Mouse (Mus musculus): ENCODE data around the gene Car4. TPM values are rescaled to one million over a fixed set of nuclear protein-coding genes. Genes with fewer than 3 reads are reported as not detected.

Gene Car4
- polyA plus RNA-seq, 1 experiment from 2014 or later: 16.8 TPM

DNA sequence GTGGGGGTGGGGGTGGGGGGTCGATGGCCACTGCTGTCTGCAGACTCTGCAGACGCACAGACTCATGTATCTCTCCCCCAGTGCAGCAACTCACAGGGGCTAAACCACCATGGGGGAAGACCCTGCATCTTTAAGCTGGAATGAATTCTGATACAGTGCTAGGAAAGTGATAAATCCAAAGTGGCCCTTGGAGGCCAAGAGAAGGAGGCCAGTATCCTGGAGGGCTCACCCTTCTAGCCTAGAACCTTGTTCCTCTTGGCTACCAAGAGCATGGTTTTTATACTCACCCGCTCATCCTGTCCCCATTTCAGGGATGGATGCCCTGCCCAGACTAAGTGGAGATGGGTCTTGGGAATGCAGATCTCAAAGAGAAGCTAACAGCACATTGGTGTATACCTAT lies 2.7 kb downstream of the Car4 start:
- no peaks in the 10 kb centered on the region for H3K36me3 ChIP-seq
- H3K27ac ChIP-seq (replicated peaks): peak overlapping the region; percentile 79
- 27% methylated on average over 3 of the region's 3 CpGs for WGBS
- H3K4me1 ChIP-seq: peaks cover 51% of the 10 kb centered on the region
- peak overlapping the region; percentile 29 for H3K4me3 ChIP-seq
- no peak for DNase-seq (ENCODE audit: low spot score)
- H3K9me3 ChIP-seq (replicated peaks): no peaks in the 10 kb centered on the region
- peaks cover 49% of the 10 kb centered on the region for H3K27me3 ChIP-seq (ENCODE audit: low read depth, poor library complexity, severe bottlenecking)

DNA sequence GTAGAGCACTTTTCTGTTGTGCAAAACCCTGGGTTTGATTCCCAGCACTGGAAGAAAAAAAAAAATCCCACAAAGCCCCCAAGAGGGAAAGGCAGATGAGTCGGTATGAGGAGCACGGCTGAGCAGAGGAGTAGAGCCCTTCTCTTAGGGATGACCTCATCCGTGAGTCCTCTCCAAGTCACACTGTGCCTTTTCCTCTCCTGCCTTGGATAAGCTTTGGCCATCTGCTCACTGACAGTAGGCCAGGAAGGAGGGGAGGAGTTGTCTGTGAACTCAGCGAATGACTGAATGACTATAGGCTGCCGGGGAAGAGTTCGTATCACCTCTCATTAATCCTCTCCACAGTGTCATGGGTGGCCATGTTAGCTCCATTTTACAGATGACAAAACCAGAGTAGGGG lies 3.2 kb downstream of the Car4 start:
- Histone ChIP-seq H3K27ac (replicated peaks) (peak overlapping the region; percentile 79; the same call in 1 of the 2 replicates), H3K27me3 (ENCODE audit: low read depth, poor library complexity, severe bottlenecking) (peaks cover 48% of the 10 kb centered on the region), H3K4me3 (no peak overlapping the region), H3K9me3 (replicated peaks) (no peaks in the 10 kb centered on the region), H3K4me1 (peaks cover 50% of the 10 kb centered on the region), H3K36me3 (no peaks in the 10 kb centered on the region)
- 62% methylated on average over 6 of the region's 6 CpGs for WGBS
- DNase-seq (ENCODE audit: low spot score): no peak

DNA sequence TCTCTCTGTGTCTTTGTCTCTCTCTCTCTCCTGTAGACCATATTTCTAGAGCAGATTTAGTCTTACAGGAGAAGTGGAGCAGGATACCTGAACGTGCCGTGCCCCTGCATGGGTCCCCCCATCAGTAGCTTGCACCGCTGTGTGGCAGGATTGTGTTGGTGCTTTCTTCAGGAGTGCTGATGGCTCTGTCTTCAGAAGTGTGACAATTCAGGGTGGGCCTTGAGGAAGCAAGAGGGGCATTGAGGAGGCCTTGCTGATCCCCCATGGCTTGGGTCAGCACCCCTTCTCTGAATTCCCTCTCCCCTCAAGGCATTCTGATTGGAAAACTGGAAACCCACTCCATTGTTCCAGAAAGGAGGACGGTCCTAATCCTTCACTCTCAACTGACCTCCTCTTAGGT lies 4.0 kb downstream of the Car4 start:
- Histone ChIP-seq H3K27ac (replicated peaks) (no peak overlapping the region), H3K9me3 (replicated peaks) (no peaks in the 10 kb centered on the region), H3K4me1 (peaks cover 50% of the 10 kb centered on the region), H3K27me3 (ENCODE audit: low read depth, poor library complexity, severe bottlenecking) (peaks cover 40% of the 10 kb centered on the region), H3K4me3 (no peak overlapping the region), H3K36me3 (no peaks in the 10 kb centered on the region)
- WGBS: 81% methylated on average over 4 of the region's 4 CpGs
- DNase-seq (ENCODE audit: low spot score): no peak

DNA sequence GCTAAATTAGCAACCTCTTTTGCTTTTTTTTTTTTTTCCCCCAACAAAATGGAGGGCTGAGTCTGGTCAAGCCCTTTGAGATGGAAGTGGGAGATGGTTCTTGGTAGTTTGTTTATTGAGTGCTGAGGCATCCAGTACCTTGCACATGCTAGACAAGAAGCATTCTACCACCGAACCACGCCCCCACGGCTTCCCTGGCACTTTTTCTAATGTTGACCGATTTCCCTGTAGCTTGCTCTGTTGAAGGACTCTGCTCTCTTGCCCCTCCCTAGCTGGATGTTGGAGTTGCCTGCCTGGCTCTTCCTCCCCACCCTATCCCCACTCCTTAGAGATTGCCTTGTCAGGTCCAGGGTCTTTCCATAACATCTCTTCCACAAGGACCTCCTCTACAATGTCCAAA lies 5.0 kb downstream of the Car4 start:
- Histone ChIP-seq H3K4me3 (no peak overlapping the region), H3K27me3 (ENCODE audit: low read depth, poor library complexity, severe bottlenecking) (peaks cover 30% of the 10 kb centered on the region), H3K36me3 (no peaks in the 10 kb centered on the region), H3K27ac (replicated peaks) (no peak overlapping the region), H3K9me3 (replicated peaks) (no peaks in the 10 kb centered on the region), H3K4me1 (peaks cover 50% of the 10 kb centered on the region)
- WGBS: 92% methylated on average over 4 of the region's 4 CpGs
- DNase-seq (ENCODE audit: low spot score): no peak

DNA sequence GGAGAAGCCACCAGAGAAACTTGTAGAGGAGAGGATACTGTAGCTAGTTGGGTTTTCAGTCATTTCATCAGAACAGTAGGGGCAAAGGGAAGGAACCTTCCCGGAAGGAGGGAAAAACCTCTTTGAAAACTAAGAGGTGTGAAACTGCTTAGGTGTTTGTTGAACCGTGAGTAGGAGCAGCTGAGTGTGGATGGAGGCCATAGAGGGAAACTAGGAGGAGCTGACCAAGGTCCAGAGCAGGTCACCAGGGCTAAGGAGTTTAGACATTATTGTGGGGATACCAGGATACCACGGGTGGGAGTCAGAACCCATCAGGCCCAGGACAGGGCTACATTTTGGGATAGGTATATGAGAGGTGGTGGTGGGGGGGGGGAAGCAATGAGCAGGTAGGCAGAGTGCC lies 6.0 kb downstream of the Car4 start:
- no peak overlapping the region for H3K27ac ChIP-seq (replicated peaks)
- no peaks in the 10 kb centered on the region for H3K36me3 ChIP-seq
- H3K4me3 ChIP-seq: no peak overlapping the region
- DNase-seq (ENCODE audit: low spot score): no peak
- no peaks in the 10 kb centered on the region for H3K9me3 ChIP-seq (replicated peaks)
- H3K27me3 ChIP-seq (ENCODE audit: low read depth, poor library complexity, severe bottlenecking): peaks cover 20% of the 10 kb centered on the region
- H3K4me1 ChIP-seq: peaks cover 50% of the 10 kb centered on the region
- 87% methylated on average over 3 of the region's 3 CpGs for WGBS

DNA sequence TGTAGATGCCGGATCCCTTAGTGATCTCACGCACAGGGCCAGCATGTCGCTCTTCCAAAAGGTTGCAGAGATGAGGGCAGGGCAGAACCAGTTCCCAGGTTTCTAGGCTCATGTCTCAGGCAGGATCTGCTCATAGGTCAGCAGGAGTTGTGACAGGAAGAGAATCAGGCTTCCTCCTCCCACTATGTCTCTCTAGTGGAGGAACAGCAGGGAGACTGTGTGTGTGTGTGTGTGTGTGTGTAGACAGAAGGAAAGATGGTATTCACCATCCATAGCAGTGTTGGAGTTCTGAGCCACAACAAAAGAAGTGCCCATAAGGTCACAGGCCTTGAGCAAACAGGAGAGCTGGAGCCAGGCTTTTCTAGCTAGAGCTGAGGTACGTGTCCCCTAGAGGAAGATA lies 9.1 kb downstream of the Car4 start:
- peak overlapping the region; percentile 86 for H3K27ac ChIP-seq (replicated peaks)
- no peak for DNase-seq (ENCODE audit: low spot score)
- peaks cover 47% of the 10 kb centered on the region for H3K4me1 ChIP-seq
- H3K4me3 ChIP-seq: no peak overlapping the region
- WGBS: 53% methylated on average over 4 of the region's 4 CpGs
- no peaks in the 10 kb centered on the region; the same call in 1 of the 2 replicates for H3K27me3 ChIP-seq (ENCODE audit: low read depth, poor library complexity, severe bottlenecking)
- no peaks in the 10 kb centered on the region for H3K9me3 ChIP-seq (replicated peaks)
- no peaks in the 10 kb centered on the region for H3K36me3 ChIP-seq

DNA sequence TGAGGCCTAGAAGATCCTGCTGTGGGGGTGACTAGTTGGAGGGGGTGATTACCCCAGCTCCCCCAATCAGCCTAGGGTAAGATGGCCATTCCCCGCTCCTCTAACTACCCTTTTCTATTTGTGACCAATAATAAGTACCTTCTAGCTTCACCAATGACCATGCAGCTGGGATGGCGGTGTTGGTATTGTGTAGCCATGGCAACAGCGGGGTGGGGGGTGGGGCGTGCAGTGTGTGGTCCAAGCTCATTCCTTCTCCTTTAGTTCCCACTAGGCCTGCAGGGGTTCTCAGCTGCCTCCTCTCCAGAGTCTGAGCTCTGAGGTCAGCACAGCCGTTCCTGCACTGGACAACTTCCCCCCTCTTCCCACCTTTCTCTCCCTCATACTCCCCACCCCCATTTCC lies 9.5 kb downstream of the Car4 start:
- Histone ChIP-seq H3K36me3 (no peaks in the 10 kb centered on the region), H3K4me3 (peak overlapping the region; percentile 26), H3K4me1 (peaks cover 50% of the 10 kb centered on the region), H3K27me3 (ENCODE audit: low read depth, poor library complexity, severe bottlenecking) (no peaks in the 10 kb centered on the region), H3K9me3 (replicated peaks) (no peaks in the 10 kb centered on the region), H3K27ac (replicated peaks) (peak overlapping the region; percentile 86)
- peak; percentile 82 for DNase-seq (ENCODE audit: low spot score)
- WGBS: 14% methylated on average over 5 of the region's 5 CpGs

DNA sequence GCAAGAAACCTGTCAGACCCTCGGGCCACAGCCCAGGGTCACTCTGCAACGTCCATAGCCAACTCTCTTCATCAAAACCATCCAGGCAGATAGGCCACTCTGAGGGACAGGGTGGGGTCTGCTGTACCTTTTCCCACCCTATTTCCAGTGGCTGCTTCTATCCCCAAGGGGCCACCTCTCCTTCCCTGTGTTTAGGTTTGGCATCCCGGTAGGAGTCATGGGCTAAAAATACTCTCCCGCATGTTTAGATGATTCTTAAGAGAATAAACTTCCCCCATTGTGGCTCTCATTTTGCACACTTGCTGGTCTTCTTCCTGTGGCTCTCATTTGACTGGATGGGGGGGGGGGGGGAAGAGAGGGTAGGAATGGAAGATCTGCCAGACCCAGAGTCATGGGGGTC lies 10.7 kb downstream of the Car4 start:
- H3K36me3 ChIP-seq: no peaks in the 10 kb centered on the region
- peaks cover 51% of the 10 kb centered on the region for H3K4me1 ChIP-seq
- 77% methylated on average over 4 of the region's 4 CpGs for WGBS
- no peaks in the 10 kb centered on the region for H3K9me3 ChIP-seq (replicated peaks)
- peak overlapping the region; percentile 86 for H3K27ac ChIP-seq (replicated peaks)
- H3K27me3 ChIP-seq (ENCODE audit: low read depth, poor library complexity, severe bottlenecking): no peaks in the 10 kb centered on the region
- H3K4me3 ChIP-seq: no peak overlapping the region
- no peak for DNase-seq (ENCODE audit: low spot score)

DNA sequence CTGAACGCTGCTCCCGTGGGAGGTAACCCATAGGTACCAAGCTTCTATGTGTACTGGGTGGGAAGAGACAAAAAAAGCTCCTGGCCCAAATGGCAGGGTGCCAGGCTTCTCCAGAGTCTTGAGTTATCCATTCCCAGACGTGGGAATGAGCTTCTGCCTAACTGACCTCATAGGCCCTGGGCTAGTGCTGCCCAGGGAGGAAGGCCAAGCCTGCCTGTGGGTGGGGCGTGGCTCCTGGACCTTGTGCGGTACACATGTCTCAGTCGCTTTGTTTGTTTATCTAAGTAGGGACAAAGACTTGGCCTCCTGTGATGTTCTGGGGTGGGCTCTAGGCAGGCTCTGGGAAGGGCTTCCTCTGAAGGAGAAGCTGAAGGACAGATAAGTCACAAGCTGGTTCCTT lies 11.2 kb downstream of the Car4 start:
- peaks cover 54% of the 10 kb centered on the region for H3K4me1 ChIP-seq
- no peak overlapping the region for H3K4me3 ChIP-seq
- H3K9me3 ChIP-seq (replicated peaks): no peaks in the 10 kb centered on the region
- no peak for DNase-seq (ENCODE audit: low spot score)
- 61% methylated on average over 6 of the region's 6 CpGs for WGBS
- H3K27me3 ChIP-seq (ENCODE audit: low read depth, poor library complexity, severe bottlenecking): no peaks in the 10 kb centered on the region
- no peaks in the 10 kb centered on the region for H3K36me3 ChIP-seq
- H3K27ac ChIP-seq (replicated peaks): peak overlapping the region; percentile 64

DNA sequence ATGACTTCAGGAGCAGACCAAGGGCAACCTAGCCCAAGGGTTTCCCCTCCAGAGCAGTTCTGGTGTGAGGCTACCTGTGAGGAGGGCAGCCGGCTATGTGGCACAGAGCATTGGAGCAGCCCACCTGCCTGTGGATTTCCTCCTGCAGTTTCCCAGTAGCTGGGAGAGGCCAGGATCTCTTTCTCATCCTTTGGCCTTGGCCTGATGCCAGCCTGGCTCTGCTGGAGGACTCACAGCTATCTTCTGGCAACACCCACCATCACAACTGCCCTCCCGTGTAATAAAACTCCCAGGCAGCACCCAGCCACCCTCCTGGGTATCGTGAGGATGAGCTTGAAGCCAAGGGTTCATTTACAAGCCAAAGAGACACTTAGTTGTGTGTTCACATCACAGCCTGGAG lies 14.5 kb downstream of the Car4 start:
- H3K4me1 ChIP-seq: peaks cover 49% of the 10 kb centered on the region
- 70% methylated on average over 3 of the region's 3 CpGs for WGBS
- no peak for DNase-seq (ENCODE audit: low spot score)
- H3K27ac ChIP-seq (replicated peaks): 0 out of 2 replicates have a peak overlapping the region, but pooled peaks have one; percentile 33
- no peaks in the 10 kb centered on the region for H3K36me3 ChIP-seq
- H3K9me3 ChIP-seq (replicated peaks): no peaks in the 10 kb centered on the region
- no peaks in the 10 kb centered on the region for H3K27me3 ChIP-seq (ENCODE audit: low read depth, poor library complexity, severe bottlenecking)
- no peak overlapping the region for H3K4me3 ChIP-seq

DNA sequence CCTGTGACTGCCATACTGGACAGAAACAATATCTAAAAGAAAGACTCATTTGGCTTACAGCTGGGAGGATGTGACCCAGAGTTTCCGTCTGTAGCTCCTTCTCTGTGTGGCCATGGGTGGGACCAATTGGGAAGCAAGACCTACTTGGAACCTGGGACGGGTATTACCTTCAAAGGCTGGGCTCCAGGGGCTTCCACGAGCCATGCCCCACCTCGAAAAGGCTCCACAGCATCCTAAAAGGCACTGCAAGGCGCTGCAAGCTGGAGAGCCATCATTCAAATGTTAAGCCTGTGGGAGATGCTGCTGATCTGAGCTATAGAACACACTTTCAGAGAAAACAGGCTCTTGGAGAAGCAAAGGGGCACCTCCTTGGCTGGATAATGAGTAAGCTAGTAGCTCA lies 16.1 kb downstream of the Car4 start:
- H3K4me3 ChIP-seq: no peak overlapping the region
- no peaks in the 10 kb centered on the region for H3K27me3 ChIP-seq (ENCODE audit: low read depth, poor library complexity, severe bottlenecking)
- no peaks in the 10 kb centered on the region for H3K9me3 ChIP-seq (replicated peaks)
- H3K4me1 ChIP-seq: peaks cover 33% of the 10 kb centered on the region
- H3K36me3 ChIP-seq: no peaks in the 10 kb centered on the region
- 69% methylated on average over 5 of the region's 5 CpGs for WGBS
- H3K27ac ChIP-seq (replicated peaks): peak overlapping the region; percentile 52
- DNase-seq (ENCODE audit: low spot score): no peak

DNA sequence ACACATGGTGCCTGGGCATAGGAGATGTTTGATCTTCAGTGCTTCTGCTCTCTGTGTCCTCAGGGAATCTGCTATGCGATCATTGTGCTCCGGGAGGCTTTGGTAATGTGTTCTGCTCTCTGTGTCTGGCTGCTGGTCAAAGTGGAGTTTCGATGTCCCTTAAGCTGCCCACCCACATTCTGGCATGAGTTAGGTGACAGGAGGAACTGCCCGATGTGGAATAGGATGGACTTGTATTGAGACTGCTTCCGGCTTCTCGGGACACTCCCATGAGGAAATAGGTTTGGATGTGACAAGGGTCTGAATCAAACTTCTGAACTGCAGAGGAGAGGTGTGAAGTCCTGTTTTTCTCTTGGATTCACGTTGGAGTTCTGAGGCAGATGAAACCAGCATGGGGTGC lies 17.0 kb downstream of the Car4 start:
- H3K4me3 ChIP-seq: no peak overlapping the region
- WGBS: 70% methylated on average over 7 of the region's 7 CpGs

DNA sequence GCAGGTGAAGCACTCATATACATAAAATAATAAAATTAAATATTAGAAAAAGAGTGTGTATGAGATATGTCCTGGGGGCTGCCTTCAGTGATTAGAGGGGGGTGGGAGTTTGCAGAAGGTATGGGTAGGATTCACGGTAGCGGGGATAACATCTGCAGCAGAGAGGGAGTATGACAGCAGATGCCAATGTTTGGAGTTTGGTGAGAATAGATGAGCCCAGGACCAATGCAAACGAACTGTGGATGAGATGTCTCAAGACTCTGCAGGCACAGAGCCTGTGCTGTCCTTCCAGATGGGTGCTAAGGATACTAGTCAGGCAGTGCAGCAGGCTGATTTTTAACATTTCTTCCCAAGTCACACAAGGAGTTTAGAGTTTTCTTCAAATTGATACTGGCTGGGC lies 19.1 kb downstream of the Car4 start:
- H3K4me3 ChIP-seq: no peak overlapping the region
- H3K9me3 ChIP-seq (replicated peaks): no peaks in the 10 kb centered on the region
- DNase-seq (ENCODE audit: low spot score): no peak
- H3K27ac ChIP-seq (replicated peaks): no peak overlapping the region
- peaks cover 15% of the 10 kb centered on the region for H3K4me1 ChIP-seq
- no peaks in the 10 kb centered on the region for H3K27me3 ChIP-seq (ENCODE audit: low read depth, poor library complexity, severe bottlenecking)
- 89% methylated on average over 3 of the region's 3 CpGs for WGBS
- no peaks in the 10 kb centered on the region for H3K36me3 ChIP-seq

More for the DNA sequence above, 17.0 kb downstream of the Car4 start:
- peaks cover 24% of the 10 kb centered on the region for H3K4me1 ChIP-seq
- H3K9me3 ChIP-seq (replicated peaks): no peaks in the 10 kb centered on the region
- no peak for DNase-seq (ENCODE audit: low spot score)
- no peaks in the 10 kb centered on the region for H3K27me3 ChIP-seq (ENCODE audit: low read depth, poor library complexity, severe bottlenecking)
- no peaks in the 10 kb centered on the region for H3K36me3 ChIP-seq
- H3K27ac ChIP-seq (replicated peaks): no peak overlapping the region

DNA sequence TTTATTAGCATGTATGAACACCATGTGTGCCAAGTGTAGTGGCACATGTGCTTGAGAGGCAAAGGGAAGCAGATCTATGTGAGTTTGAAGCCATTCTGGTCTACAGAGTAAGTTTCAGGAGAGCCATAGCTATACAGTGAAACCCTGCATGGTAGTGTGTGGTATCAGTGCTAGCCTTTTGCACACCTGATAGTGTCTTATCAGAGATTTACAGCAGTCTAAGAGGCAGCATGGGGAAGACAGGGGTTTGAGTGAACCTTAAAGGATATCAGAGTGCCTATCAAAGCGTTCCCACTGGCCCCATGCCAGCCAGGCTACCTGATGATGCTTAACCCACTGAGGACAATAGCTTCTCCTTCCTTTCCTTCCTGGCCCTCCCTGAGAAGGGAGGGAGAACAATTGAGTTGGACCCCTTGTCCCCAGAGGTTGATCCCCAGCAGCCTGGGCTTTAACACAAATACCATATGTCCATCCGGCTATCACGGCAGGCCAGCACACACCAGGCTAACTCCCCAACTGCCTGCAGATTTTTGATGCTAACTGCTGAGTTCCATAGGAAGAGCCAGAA lies 19.9 kb downstream of the Car4 start:
- Histone ChIP-seq H3K27me3 (ENCODE audit: low read depth, poor library complexity, severe bottlenecking) (no peaks in the 10 kb centered on the region), H3K27ac (replicated peaks) (no peak overlapping the region), H3K4me1 (peaks cover 11% of the 10 kb centered on the region), H3K4me3 (no peak overlapping the region), H3K9me3 (replicated peaks) (no peaks in the 10 kb centered on the region), H3K36me3 (no peaks in the 10 kb centered on the region)
- 86% methylated on average over 3 of the region's 3 CpGs for WGBS
- no peak for DNase-seq (ENCODE audit: low spot score)

Measured in midbrain, embryonic 10.5 days (tissue).